Mouse (Mus musculus): ENCODE data around the gene Hoxc8.

Hoxc8 gene

DNA sequence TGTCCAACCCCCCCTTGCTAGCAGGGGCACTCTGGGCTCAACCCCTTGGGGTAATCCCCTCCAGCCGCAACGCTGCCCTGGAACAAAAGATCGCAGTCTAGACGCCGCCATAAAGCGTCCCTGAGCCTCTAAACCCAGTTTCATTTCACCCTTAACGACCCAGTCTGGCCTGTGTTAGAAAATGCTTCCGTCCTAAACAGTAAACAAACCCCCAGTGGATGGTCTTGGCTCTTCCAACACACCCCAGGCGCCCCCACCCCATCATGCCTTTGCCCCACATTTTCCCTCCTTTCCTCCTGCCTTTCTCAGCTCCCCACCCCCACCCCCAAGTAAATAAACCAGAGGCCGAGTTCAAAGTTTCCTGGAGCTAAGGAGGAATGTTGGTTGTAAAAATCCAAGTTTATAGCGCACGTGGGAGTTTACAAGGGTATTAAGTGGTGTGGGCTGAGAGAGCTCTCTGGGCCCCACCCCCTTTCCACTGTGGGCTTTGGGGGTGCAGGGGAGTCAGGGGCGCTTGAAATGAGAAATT is 30.7 kb upstream of the Hoxc8 start:
- Histone ChIP-seq H3K36me3 (ENCODE audit: control insufficient read depth, insufficient read depth, low read length, poor library complexity, severe bottlenecking) (no peaks in the 10 kb centered on the region), H3K27me3 (ENCODE audit: control insufficient read depth, insufficient read depth, low read length, poor library complexity, severe bottlenecking) (peaks cover 5% of the 10 kb centered on the region; the same call in 1 of the 2 replicates)
- DNase-seq (ENCODE audit: low read depth, low spot score) = no peak

GRCm38 (mm10) chr15:102961728-102962127 is 28.7 kb upstream of the Hoxc8 start:
- no peaks in the 10 kb centered on the region for H3K36me3 ChIP-seq (ENCODE audit: control insufficient read depth, insufficient read depth, low read length, poor library complexity, severe bottlenecking)
- peaks cover 5% of the 10 kb centered on the region; the same call in 1 of the 2 replicates for H3K27me3 ChIP-seq (ENCODE audit: control insufficient read depth, insufficient read depth, low read length, poor library complexity, severe bottlenecking)
- DNase-seq (ENCODE audit: low read depth, low spot score) = no peak

DNA sequence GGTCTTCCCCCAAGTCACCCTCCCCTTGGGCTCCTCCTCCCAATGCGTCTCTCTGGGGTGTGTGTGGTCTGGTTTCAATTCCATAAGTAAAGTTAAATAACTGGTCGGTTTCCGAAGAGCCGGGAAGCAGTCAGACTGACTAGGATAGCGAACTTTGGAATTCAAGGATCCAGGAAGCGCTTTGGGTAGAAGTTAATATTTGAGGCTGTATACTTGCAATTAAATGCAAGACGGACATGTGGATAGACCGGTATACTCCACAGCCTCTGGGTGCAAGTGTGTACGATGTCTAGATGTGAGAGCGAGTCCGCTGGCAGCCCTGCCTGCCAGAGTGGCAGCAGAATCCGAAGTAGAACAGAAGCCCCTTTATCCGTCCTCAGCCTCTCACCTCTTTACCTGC is 27.9 kb upstream of the Hoxc8 start:
- DNase-seq (ENCODE audit: low read depth, low spot score) = no peak
- Histone ChIP-seq H3K36me3 (ENCODE audit: control insufficient read depth, insufficient read depth, low read length, poor library complexity, severe bottlenecking) (no peaks in the 10 kb centered on the region), H3K27me3 (ENCODE audit: control insufficient read depth, insufficient read depth, low read length, poor library complexity, severe bottlenecking) (peaks cover 7% of the 10 kb centered on the region)

DNA sequence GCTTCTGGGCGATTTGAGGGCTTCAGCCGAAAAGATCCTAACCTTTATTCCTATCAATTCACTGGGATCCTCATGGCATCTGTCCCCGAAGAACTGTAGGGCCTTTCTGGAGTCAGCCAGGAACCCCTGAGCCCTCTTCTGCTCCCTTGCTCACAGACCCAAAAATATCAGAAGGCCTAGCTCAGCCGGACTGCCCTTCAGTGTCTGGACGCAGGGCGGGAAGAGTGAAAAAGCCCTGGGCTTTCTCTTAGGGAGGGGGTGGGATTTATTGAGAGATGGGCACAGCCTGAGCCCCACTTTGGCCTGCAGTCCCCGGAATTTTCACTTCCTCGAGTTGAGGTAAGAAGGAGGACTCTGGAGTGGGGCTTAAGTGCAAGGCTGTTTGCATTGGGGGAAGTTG is 27.1 kb upstream of the Hoxc8 start:
- H3K36me3 ChIP-seq (ENCODE audit: control insufficient read depth, insufficient read depth, low read length, poor library complexity, severe bottlenecking) = no peaks in the 10 kb centered on the region
- no peak for DNase-seq (ENCODE audit: low read depth, low spot score)

GRCm38 (mm10) chr15:102963671-102964640 is 26.5 kb upstream of the Hoxc8 start:
- DNase-seq (ENCODE audit: low read depth, low spot score) = no peak

More for the DNA sequence above, 27.1 kb upstream of the Hoxc8 start:
- H3K27me3 ChIP-seq (ENCODE audit: control insufficient read depth, insufficient read depth, low read length, poor library complexity, severe bottlenecking) = peaks cover 7% of the 10 kb centered on the region

DNA sequence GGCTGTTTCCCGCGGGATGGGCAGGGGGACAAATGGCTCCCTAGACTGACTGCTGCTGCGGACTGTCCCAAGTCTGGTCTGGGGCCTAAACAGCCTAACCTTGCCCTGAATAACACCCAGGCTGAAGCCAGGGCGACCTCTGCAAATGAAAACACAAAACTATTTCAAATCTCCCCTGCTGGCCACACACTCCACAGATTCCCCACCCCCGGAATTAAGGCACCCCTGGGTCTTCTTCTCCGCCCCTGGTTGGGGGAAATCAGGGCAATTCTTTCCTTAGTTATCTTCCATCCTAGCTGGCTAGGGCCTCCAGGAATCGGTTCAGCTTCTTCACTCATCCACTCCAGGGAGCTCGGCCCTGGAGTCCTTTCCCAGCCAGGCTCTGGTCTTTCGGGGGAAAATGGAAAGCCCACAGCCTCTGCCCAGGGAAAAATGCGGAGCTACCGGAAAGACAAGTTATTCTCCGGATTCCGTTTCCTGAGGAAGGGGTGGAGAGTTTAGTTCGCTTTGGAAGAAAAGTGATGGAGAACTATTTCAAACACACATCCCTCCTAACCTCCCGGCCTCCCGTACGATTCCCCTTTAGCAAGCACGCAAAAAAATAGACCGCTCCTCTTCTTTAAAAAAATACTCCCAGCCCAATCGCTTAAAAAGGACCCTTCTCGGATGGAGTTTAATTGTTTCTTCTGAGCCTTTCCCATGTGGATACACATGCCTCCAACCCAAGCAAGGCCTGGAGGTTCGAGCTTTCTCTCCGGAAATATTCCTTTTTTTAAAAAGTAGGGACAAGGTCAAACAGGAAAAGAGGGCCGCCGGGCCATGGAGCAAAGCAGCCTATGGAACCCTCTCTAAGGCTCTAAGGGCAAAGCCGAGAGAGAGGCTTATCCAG is 25.2 kb upstream of the Hoxc8 start:
- no peak for DNase-seq (ENCODE audit: low read depth, low spot score)
- Histone ChIP-seq H3K27me3 (ENCODE audit: control insufficient read depth, insufficient read depth, low read length, poor library complexity, severe bottlenecking) (peaks cover 7% of the 10 kb centered on the region), H3K36me3 (ENCODE audit: control insufficient read depth, insufficient read depth, low read length, poor library complexity, severe bottlenecking) (no peaks in the 10 kb centered on the region)

More at GRCm38 (mm10) chr15:102963671-102964640, 26.5 kb upstream of the Hoxc8 start:
- no peaks in the 10 kb centered on the region for H3K36me3 ChIP-seq (ENCODE audit: control insufficient read depth, insufficient read depth, low read length, poor library complexity, severe bottlenecking)
- H3K27me3 ChIP-seq (ENCODE audit: control insufficient read depth, insufficient read depth, low read length, poor library complexity, severe bottlenecking) = peaks cover 7% of the 10 kb centered on the region

GRCm38 (mm10) chr15:102965892-102966775 is 24.3 kb upstream of the Hoxc8 start:
- no peaks in the 10 kb centered on the region for H3K36me3 ChIP-seq (ENCODE audit: control insufficient read depth, insufficient read depth, low read length, poor library complexity, severe bottlenecking)
- peak; percentile 78 for DNase-seq (ENCODE audit: low read depth, low spot score)
- peaks cover 7% of the 10 kb centered on the region for H3K27me3 ChIP-seq (ENCODE audit: control insufficient read depth, insufficient read depth, low read length, poor library complexity, severe bottlenecking)

- no peak for DNase-seq (ENCODE audit: low read depth, low spot score)
- Histone ChIP-seq H3K27me3 (ENCODE audit: control insufficient read depth, insufficient read depth, low read length, poor library complexity, severe bottlenecking) (peaks cover 7% of the 10 kb centered on the region), H3K36me3 (ENCODE audit: control insufficient read depth, insufficient read depth, low read length, poor library complexity, severe bottlenecking) (no peaks in the 10 kb centered on the region)
These were observed 23.6 kb upstream of the Hoxc8 start, which contains the start of gene Hoxc10 for GRCm38 (mm10) chr15:102966776-102967311. TSS of gene Hoxc10 (plus strand) at chr15:102966796.

DNA sequence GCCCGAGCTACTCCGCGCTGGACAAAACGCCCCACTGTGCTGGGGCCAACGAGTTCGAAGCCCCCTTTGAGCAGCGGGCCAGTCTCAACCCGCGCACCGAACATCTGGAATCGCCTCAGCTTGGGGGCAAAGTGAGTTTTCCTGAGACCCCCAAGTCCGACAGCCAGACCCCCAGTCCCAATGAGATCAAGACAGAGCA is 23.2 kb upstream of the Hoxc8 start, which contains the start of gene Hoxc5:
Gene Hoxc5, plus strand, starts transcription at position 132 of the 199 bp plus-strand sequence.
- no peaks in the 10 kb centered on the region for H3K36me3 ChIP-seq (ENCODE audit: control insufficient read depth, insufficient read depth, low read length, poor library complexity, severe bottlenecking)
- H3K27me3 ChIP-seq (ENCODE audit: control insufficient read depth, insufficient read depth, low read length, poor library complexity, severe bottlenecking) = peaks cover 7% of the 10 kb centered on the region
- no peak for DNase-seq (ENCODE audit: low read depth, low spot score)

DNA sequence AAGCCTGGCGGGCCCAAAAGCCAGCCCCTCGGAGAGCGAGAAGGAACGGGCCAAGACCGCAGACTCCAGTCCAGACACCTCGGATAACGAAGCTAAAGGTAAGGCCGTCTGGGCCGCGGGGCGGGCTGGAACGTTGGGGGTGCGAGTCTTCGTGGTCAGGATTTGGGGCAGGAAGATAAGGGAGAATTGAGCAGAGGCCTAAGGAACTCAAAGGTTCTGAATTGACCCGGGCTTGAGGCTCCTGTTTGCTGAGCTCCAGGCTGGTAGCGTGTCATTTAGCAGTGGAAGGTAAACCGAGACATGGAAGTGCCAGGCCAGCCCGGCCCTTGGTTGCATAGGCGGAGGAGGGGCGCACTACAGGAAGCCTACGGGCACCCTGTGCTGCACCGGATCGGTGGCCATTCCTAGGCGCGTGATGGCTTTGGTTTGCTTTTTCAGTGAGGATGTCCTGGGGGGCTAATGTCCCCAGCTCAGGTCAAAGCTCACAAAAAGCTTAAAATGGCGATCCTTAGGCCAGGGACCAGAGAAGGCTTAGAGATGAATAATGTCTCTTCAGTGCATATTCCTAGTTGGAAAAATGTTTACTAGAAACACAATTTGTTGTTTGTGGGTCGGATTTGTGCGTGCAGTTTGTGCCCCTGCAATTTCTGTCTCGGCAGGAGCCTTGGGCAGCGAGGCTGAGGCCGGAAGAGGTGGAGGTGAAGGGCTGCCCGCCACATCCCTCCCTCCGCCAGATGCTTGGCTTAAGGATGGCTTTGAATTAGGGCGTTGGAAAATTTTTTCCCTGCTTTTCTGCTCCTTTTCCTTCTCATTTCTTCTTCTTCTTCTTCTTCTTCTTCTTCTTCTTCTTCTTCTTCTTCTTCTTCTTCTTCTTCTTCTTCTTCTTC is 22.7 kb upstream of the Hoxc8 start:
- peaks cover 7% of the 10 kb centered on the region for H3K27me3 ChIP-seq (ENCODE audit: control insufficient read depth, insufficient read depth, low read length, poor library complexity, severe bottlenecking)
- DNase-seq (ENCODE audit: low read depth, low spot score) = no peak
- no peaks in the 10 kb centered on the region for H3K36me3 ChIP-seq (ENCODE audit: control insufficient read depth, insufficient read depth, low read length, poor library complexity, severe bottlenecking)

DNA sequence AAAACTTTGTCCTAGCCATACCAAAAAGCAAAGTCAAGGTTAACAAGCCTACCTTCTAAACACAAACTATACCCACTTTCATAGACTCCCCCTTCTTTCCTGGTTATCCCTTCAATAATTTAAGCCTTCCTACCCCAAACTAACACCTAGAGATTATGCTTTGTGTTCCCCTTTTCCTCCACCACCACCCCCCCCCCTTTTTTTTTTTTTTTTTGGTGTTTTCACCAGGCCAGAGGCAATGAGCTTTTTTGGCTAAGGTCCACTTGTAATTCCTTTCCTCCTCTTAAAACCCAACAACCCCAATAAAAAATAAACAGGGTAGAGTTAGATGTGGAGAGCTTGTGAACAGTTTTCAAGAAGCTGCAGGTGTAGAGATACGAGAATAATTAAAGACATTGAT is 21.1 kb upstream of the Hoxc8 start:
- H3K27me3 ChIP-seq (ENCODE audit: control insufficient read depth, insufficient read depth, low read length, poor library complexity, severe bottlenecking) = peaks cover 2% of the 10 kb centered on the region
- H3K36me3 ChIP-seq (ENCODE audit: control insufficient read depth, insufficient read depth, low read length, poor library complexity, severe bottlenecking) = no peaks in the 10 kb centered on the region
- no peak for DNase-seq (ENCODE audit: low read depth, low spot score)

DNA sequence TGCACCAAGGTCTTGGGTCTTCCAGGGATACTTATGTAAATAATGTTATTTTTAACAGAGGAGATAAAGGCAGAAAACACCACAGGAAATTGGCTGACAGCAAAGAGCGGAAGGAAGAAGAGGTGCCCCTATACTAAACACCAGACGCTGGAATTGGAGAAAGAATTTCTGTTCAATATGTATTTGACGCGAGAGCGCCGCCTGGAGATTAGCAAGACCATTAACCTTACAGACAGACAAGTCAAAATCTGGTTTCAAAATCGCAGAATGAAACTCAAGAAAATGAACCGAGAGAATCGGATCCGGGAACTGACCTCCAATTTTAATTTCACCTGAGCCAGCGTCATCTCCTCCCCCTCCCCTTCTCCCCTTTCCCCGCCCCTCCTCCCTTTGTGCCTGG is 19.7 kb upstream of the Hoxc8 start:
- DNase-seq (ENCODE audit: low read depth, low spot score) = no peak
- Histone ChIP-seq H3K36me3 (ENCODE audit: control insufficient read depth, insufficient read depth, low read length, poor library complexity, severe bottlenecking) (no peaks in the 10 kb centered on the region), H3K27me3 (ENCODE audit: control insufficient read depth, insufficient read depth, low read length, poor library complexity, severe bottlenecking) (peaks cover 2% of the 10 kb centered on the region)

DNA sequence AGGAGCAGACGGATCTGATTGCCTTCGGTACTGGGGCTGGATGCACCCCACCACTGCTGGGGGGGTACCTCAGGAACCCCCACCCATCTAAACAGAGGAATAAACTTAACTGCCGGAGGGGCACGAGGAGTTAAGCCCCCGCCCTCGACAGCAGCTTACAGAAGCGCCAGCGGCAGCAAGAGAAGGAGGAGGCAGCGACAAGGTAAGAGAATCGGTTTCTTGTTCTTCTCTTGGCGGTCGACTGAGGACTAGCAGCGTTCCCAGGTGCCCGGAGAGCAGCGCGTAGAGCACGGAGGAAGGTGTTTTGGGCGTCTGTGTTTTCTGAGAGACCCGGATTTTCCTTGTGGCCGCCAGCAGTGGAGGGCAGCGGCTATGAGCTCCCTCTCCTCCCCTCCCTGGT is 18.2 kb upstream of the Hoxc8 start:
- Histone ChIP-seq H3K27me3 (ENCODE audit: control insufficient read depth, insufficient read depth, low read length, poor library complexity, severe bottlenecking) (peaks cover 2% of the 10 kb centered on the region), H3K36me3 (ENCODE audit: control insufficient read depth, insufficient read depth, low read length, poor library complexity, severe bottlenecking) (no peaks in the 10 kb centered on the region)
- DNase-seq (ENCODE audit: low read depth, low spot score) = no peak
